Mouse (Mus musculus) heart, adult 2 months (tissue): ENCODE results near the gene Gper1. TPM values are rescaled to one million over a fixed set of nuclear protein-coding genes. Genes with fewer than 3 reads are reported as not detected.

Source experiments
- DNase-seq, 2 experiments: peaks; one replicate each; pipeline ENCODE4 v3.0.0; 2021
- H3K27ac ChIP-seq: fragments of 200-600 bp; 2 replicates; pipeline ENCODE4 v1.8.1; 2022
- H3K27me3 ChIP-seq: fragments of 200-500 bp; 2 replicates; pipeline ENCODE4 v1.6.1; 2012; ENCODE audit warnings: mild to moderate bottlenecking, low read length, inconsistent platforms, mixed read lengths; ENCODE audit not compliant: control insufficient read depth, insufficient read depth
- H3K36me3 ChIP-seq: fragments of 200-500 bp; 2 replicates; pipeline ENCODE4 v1.6.1; 2012; ENCODE audit warnings: low read length, inconsistent platforms; ENCODE audit not compliant: control insufficient read depth, insufficient read depth
- H3K4me1 ChIP-seq: fragments of 200-500 bp; 2 replicates; pipeline ENCODE4 v1.6.1; 2011; ENCODE audit warnings: low read length; ENCODE audit not compliant: control insufficient read depth, insufficient read depth
- H3K4me3 ChIP-seq: fragments of 200-600 bp; 2 replicates; pipeline ENCODE4 v1.8.1; 2022
- H3K79me2 ChIP-seq: fragments of 200-500 bp; replicated peaks from 2 replicates; pipeline ENCODE4 v1.6.1; 2012; ENCODE audit warnings: mild to moderate bottlenecking, inconsistent platforms, low read length, moderate library complexity, mixed read lengths; ENCODE audit not compliant: control insufficient read depth, insufficient read depth
- H3K9ac ChIP-seq: fragments of 200-500 bp; 2 replicates; pipeline ENCODE4 v1.6.1; 2012; ENCODE audit warnings: low read depth, mild to moderate bottlenecking, control low read depth, inconsistent platforms, low read length, mixed read lengths
- CTCF ChIP-seq: fragments of 200-600 bp; IDR thresholded peaks from 2 replicates; pipeline ENCODE4 v1.8.1; 2022; ENCODE audit warnings: antibody characterized with exemption, mild to moderate bottlenecking, moderate library complexity
- EP300 ChIP-seq: fragments of 200-500 bp; IDR thresholded peaks from 2 replicates; pipeline ENCODE4 v1.6.1; 2011; ENCODE audit warnings: low read depth, low read length, control low read depth; ENCODE audit not compliant: insufficient read depth
- POLR2A ChIP-seq: fragments of 200-500 bp; IDR thresholded peaks from 2 replicates; pipeline ENCODE4 v1.6.1; 2011; ENCODE audit warnings: mild to moderate bottlenecking, low read depth, low read length, control low read depth; ENCODE audit not compliant: insufficient read depth
- WGBS: fragments of 180-500 bp; shearing (Covaris S2); methylation state at CpG from one replicate; pipeline ENCODE4 v1.1.7; 2018; 5-methylcytosine and 5-hydroxymethylcytosine counted together
- intact Hi-C: fragments of 180-260 bp; cut with DNase I; formaldehyde crosslinking; loops from one replicate; pipeline ENCODE4 v1.15.1; 2025
- polyA plus RNA-seq: library from polyadenylated mRNA; depleted of rRNA; stranded (reverse); fragments of >200 nt; gene quantifications from 2 replicates; pipeline ENCODE4 v1.2.3, GENCODE M21; 2012
- total RNA-seq, 2 experiments: library from RNA; stranded (reverse); gene quantifications; 2 replicates each; pipeline ENCODE4 v1.2.3; 2021

Gene Gper1
- total and polyA plus RNA-seq, 3 experiments = 1.4 to 2.0 (median 1.5) TPM

DNA sequence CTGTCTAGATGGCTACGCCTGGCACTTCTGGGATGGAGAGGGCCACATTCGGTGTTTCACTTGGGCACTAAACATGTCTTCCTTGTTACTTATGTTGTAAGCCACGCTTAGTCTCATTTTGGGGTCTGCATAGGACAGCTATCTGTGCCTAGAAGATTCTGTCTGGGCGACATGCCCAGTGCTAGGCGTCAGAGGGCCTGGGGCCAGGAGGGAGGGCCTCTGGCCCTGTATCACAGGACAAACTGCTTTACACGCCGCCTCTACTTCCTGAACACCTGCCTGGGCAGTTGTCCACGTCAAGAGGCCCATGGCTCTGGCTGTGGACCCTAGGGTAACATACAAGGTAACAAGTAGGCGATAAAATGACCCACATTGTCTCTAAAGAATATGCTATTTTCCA, 5.0 kb downstream of the Gper1 start:
- Histone ChIP-seq H3K4me3 (no peak overlapping the region), H3K27ac (no peak overlapping the region), H3K79me2 (no peaks in the 10 kb centered on the region), H3K9ac (no peak overlapping the region), H3K27me3 (no peaks in the 10 kb centered on the region), H3K36me3 (no peaks in the 10 kb centered on the region), H3K4me1 (peaks cover 12% of the 10 kb centered on the region)
- peak; percentile 58 to 69 for DNase-seq
- TF ChIP-seq EP300 = no peak
- 27% methylated on average over 9 of the region's 9 CpGs for WGBS
- intact Hi-C loops = no loop called here

DNA sequence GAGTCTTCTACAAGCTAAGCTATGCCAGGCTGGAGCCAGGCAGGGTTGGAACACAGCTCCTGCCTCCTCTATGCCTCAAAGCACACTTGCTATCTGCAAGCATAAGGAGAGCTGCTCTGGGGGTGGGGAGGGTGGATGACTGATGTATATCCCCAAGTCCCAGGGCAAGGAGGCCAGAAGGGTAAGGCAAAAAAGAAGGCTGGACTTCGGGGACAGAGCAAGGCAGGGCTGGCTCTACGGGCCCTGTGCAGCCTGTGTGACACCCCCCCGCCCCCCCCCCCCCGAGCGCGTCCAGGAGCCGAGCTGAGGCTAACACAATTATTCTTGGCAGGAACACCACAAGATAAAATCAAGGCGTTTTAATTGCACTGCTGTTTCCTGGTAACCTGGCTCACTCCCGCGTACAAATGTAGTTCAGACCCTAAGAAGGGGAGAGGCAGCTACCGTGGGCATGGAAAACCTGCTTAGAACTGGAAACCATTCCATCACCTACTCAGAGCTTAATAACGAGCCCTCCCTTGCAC, 6.9 kb downstream of the Gper1 start:
- intact Hi-C loops = loop anchor here (2.0 kb wide), 1 partner anchor 21 kb away; no protein-coding TSS in a partner anchor
- no peak overlapping the region for H3K9ac ChIP-seq
- no peak overlapping the region for H3K4me3 ChIP-seq
- WGBS = 13% methylated on average over 12 of the region's 12 CpGs
- H3K27ac ChIP-seq = no peak overlapping the region
- no peaks in the 10 kb centered on the region for H3K36me3 ChIP-seq
- TF ChIP-seq CTCF (no peak), EP300 (no peak), POLR2A (no peak)
- H3K79me2 ChIP-seq = no peaks in the 10 kb centered on the region
- no peaks in the 10 kb centered on the region for H3K27me3 ChIP-seq
- H3K4me1 ChIP-seq = peaks cover 19% of the 10 kb centered on the region
- no peak for DNase-seq

GRCm38 (mm10) chr5:139432333-139432732, 9.4 kb downstream of the Gper1 start:
- 85% methylated on average over 6 of the region's 6 CpGs for WGBS
- DNase-seq = no peak
- Histone ChIP-seq H3K4me1 (peaks cover 19% of the 10 kb centered on the region), H3K27ac (no peak overlapping the region), H3K27me3 (no peaks in the 10 kb centered on the region), H3K79me2 (no peaks in the 10 kb centered on the region), H3K4me3 (no peak overlapping the region), H3K9ac (no peak overlapping the region), H3K36me3 (no peaks in the 10 kb centered on the region)
- TF ChIP-seq POLR2A (no peak), CTCF (no peak), EP300 (no peak)
- intact Hi-C loops = no loop called here

- DNase-seq = no peak
- H3K9ac ChIP-seq = no peak overlapping the region
- no peak overlapping the region for H3K4me3 ChIP-seq
- 56% methylated on average over 7 of the region's 7 CpGs for WGBS
- peaks cover 18% of the 10 kb centered on the region for H3K4me1 ChIP-seq
- no peaks in the 10 kb centered on the region for H3K27me3 ChIP-seq
- no peak for TF ChIP-seq POLR2A
- TF ChIP-seq CTCF = no peak
- no peak for TF ChIP-seq EP300
- intact Hi-C loops = no loop called here
- H3K36me3 ChIP-seq = no peaks in the 10 kb centered on the region
- H3K79me2 ChIP-seq = no peaks in the 10 kb centered on the region
- no peak overlapping the region for H3K27ac ChIP-seq
These were observed 10.0 kb downstream of the Gper1 start for GRCm38 (mm10) chr5:139432747-139433508.

GRCm38 (mm10) chr5:139433842-139434568, 11.1 kb downstream of the Gper1 start:
- DNase-seq = no peak
- Histone ChIP-seq H3K9ac (no peak overlapping the region), H3K27ac (peak overlapping the region; percentile 10; the same call in 1 of the 2 replicates), H3K4me3 (no peak overlapping the region), H3K79me2 (no peaks in the 10 kb centered on the region), H3K4me1 (peaks cover 16% of the 10 kb centered on the region), H3K27me3 (no peaks in the 10 kb centered on the region), H3K36me3 (no peaks in the 10 kb centered on the region)
- TF ChIP-seq POLR2A (no peak), CTCF (no peak), EP300 (no peak)
- intact Hi-C loops = no loop called here
- whole genome bisulfite sequencing = 55% methylated on average over 9 of the region's 9 CpGs

GRCm38 (mm10) chr5:139434940-139435339, 12.0 kb downstream of the Gper1 start:
- no peak overlapping the region for H3K9ac ChIP-seq
- TF ChIP-seq POLR2A (no peak), CTCF (no peak), EP300 (no peak)
- no peaks in the 10 kb centered on the region for H3K27me3 ChIP-seq
- no peak for DNase-seq
- H3K36me3 ChIP-seq = no peaks in the 10 kb centered on the region
- H3K27ac ChIP-seq = no peak overlapping the region; the same call in 1 of the 2 replicates
- H3K4me3 ChIP-seq = no peak overlapping the region
- 73% methylated on average over 8 of the region's 8 CpGs for WGBS
- no peaks in the 10 kb centered on the region for H3K79me2 ChIP-seq
- H3K4me1 ChIP-seq = peaks cover 13% of the 10 kb centered on the region
- intact Hi-C loops = no loop called here
